Mouse (Mus musculus): ENCODE measurements around the gene Cdk11b. TPM values are rescaled to one million over a fixed set of nuclear protein-coding genes. Genes with fewer than 3 reads are reported as not detected.

Gene Cdk11b
- polyA plus RNA-seq, 1 experiment: 47.7 TPM

DNA sequence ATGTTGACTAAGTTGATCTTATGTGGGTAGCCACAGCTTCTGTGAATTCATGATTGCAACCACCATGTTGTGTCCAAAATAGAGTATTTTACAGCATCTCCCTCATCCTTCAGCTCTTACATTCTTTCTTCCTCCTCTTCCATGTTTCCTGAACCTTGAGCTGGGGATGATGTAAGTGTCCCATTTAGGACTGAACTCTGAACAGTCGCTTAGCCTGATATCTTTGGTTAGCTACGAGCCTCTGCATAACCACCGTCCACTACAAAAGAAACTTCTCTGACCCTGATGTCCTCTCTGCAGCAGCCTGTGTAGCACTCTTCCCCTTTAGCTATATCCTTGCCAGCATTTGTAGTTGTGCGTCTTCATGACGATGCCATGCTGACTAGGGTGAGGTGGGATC lies 21.1 kb downstream of the Cdk11b start:
- Histone ChIP-seq H3K4me3 (no peak overlapping the region), H3K36me3 (ENCODE audit: control insufficient read depth, insufficient read depth) (peaks cover 46% of the 10 kb centered on the region), H3K79me2 (ENCODE audit: control insufficient read depth, insufficient read depth) (no peaks in the 10 kb centered on the region), H3K4me2 (ENCODE audit: low read depth) (no peak overlapping the region), H3ac (ENCODE audit: control insufficient read depth, insufficient read length) (no peak overlapping the region), H3K27me3 (ENCODE audit: control insufficient read depth, insufficient read depth, insufficient read length) (no peaks in the 10 kb centered on the region)
- TF ChIP-seq REST (IDR thresholded peaks at IDR 0.05; ENCODE audit: insufficient read depth, insufficient read length): no peak
- no peak for TF ChIP-seq SRF (IDR thresholded peaks at IDR 0.05; ENCODE audit: control insufficient read depth, insufficient read length, low read depth)
- TF ChIP-seq TCF3 (IDR thresholded peaks at IDR 0.05; ENCODE audit: insufficient read length, low read depth): no peak
- no peak for TF ChIP-seq CEBPB (IDR thresholded peaks at IDR 0.05; ENCODE audit: insufficient read depth, poor library complexity, severe bottlenecking)
- no peak for TF ChIP-seq MAX (IDR thresholded peaks at IDR 0.05; ENCODE audit: low read depth)
- no peak for TF ChIP-seq MYOG (IDR thresholded peaks at IDR 0.05; ENCODE audit: control insufficient read depth in 1 of 3, insufficient read depth in 1 of 3, insufficient read length in 2 of 3, low read depth in 2 of 3)
- TF ChIP-seq E2F4 (IDR thresholded peaks at IDR 0.05; ENCODE audit: insufficient read depth): no peak
- TF ChIP-seq MYOD1 (IDR thresholded peaks at IDR 0.05; ENCODE audit: control insufficient read depth in 1 of 3, insufficient read length in 2 of 3, low read depth in 2 of 3): no peak
- no peak for TF ChIP-seq POLR2A (IDR thresholded peaks at IDR 0.05; ENCODE audit: insufficient read length, low read depth)
- TF ChIP-seq POLR2AphosphoS2 (IDR thresholded peaks at IDR 0.05; ENCODE audit: insufficient read length, low read depth): no peak
- TF ChIP-seq USF1 (IDR thresholded peaks at IDR 0.05; ENCODE audit: low read depth): no peak
- no peak for TF ChIP-seq TCF12 (IDR thresholded peaks at IDR 0.05; ENCODE audit: insufficient read depth, poor library complexity, severe bottlenecking)

DNA sequence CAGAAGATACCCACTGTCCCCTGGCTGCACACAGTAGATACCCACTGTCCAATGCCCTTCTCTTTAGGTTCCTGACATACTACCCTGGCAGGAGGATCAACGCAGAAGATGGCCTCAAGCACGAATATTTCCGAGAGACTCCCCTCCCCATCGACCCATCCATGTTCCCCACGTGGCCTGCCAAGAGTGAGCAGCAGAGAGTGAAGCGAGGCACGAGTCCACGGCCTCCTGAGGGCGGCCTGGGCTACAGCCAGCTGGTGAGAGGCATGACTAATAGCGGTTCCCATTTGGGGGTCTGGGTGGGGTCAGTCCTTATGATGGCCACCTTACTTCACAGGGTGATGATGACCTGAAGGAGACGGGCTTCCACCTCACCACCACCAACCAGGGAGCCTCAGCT lies 24.7 kb downstream of the Cdk11b start:
- Histone ChIP-seq H3K4me3 (no peak overlapping the region), H3K27me3 (ENCODE audit: control insufficient read depth, insufficient read depth, insufficient read length) (no peaks in the 10 kb centered on the region), H3K36me3 (ENCODE audit: control insufficient read depth, insufficient read depth) (peaks cover 25% of the 10 kb centered on the region), H3K79me2 (ENCODE audit: control insufficient read depth, insufficient read depth) (no peaks in the 10 kb centered on the region), H3K4me2 (ENCODE audit: low read depth) (no peak overlapping the region), H3ac (ENCODE audit: control insufficient read depth, insufficient read length) (no peak overlapping the region)
- TF ChIP-seq MAX (IDR thresholded peaks at IDR 0.05; ENCODE audit: low read depth) (no peak), TCF12 (IDR thresholded peaks at IDR 0.05; ENCODE audit: insufficient read depth, poor library complexity, severe bottlenecking) (no peak), SRF (IDR thresholded peaks at IDR 0.05; ENCODE audit: control insufficient read depth, insufficient read length, low read depth) (no peak), USF1 (IDR thresholded peaks at IDR 0.05; ENCODE audit: low read depth) (no peak), E2F4 (IDR thresholded peaks at IDR 0.05; ENCODE audit: insufficient read depth) (no peak), TCF3 (IDR thresholded peaks at IDR 0.05; ENCODE audit: insufficient read length, low read depth) (no peak), POLR2A (IDR thresholded peaks at IDR 0.05; ENCODE audit: insufficient read length, low read depth) (no peak), POLR2AphosphoS2 (IDR thresholded peaks at IDR 0.05; ENCODE audit: insufficient read length, low read depth) (no peak), MYOG (IDR thresholded peaks at IDR 0.05; ENCODE audit: control insufficient read depth in 1 of 3, insufficient read depth in 1 of 3, insufficient read length in 2 of 3, low read depth in 2 of 3) (no peak)

DNA sequence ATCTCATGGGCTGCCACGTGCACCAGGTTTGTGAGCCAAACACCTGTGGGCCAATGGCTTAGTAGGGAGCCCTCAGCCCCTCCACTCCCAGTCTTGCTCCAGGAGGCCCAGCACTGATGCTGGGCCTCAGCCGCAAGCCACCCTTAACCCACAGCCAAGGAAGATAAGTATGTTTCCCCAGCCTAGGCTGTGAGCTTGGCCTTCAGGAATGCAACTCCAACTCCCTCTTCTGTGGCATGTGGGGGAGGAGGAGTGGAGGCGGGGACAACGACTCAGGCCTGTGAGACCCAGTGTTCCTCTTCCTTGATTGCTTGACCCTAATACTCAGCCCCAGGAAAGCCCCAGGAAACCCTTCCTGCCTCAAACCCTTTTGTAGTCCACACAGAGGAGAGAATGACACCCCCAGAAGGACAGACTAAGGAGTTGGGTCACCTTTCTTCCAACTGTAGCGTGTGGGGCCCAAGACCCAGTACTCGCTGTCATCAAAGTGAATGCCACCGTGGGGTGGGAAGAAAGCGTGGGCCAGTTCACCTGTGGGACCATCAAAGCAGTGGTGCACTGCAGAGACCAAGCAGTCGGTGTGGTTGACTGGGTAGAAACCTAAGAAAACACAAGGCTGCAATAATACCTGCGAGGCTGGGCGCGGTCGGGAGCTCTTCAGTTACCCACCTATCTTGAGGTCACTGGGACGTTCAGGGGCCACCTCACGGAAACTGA lies 27.1 kb downstream of the Cdk11b start:
- Histone ChIP-seq H3K79me2 (ENCODE audit: control insufficient read depth, insufficient read depth) (no peaks in the 10 kb centered on the region), H3K4me2 (ENCODE audit: low read depth) (no peak overlapping the region), H3K27me3 (ENCODE audit: control insufficient read depth, insufficient read depth, insufficient read length) (no peaks in the 10 kb centered on the region), H3K36me3 (ENCODE audit: control insufficient read depth, insufficient read depth) (peaks cover 21% of the 10 kb centered on the region), H3ac (ENCODE audit: control insufficient read depth, insufficient read length) (no peak overlapping the region), H3K4me3 (no peak overlapping the region)
- no peak for TF ChIP-seq MAX (IDR thresholded peaks at IDR 0.05; ENCODE audit: low read depth)
- TF ChIP-seq E2F4 (IDR thresholded peaks at IDR 0.05; ENCODE audit: insufficient read depth): no peak
- no peak for TF ChIP-seq TCF12 (IDR thresholded peaks at IDR 0.05; ENCODE audit: insufficient read depth, poor library complexity, severe bottlenecking)
- no peak for TF ChIP-seq CEBPB (IDR thresholded peaks at IDR 0.05; ENCODE audit: insufficient read depth, poor library complexity, severe bottlenecking)
- TF ChIP-seq POLR2AphosphoS2 (IDR thresholded peaks at IDR 0.05; ENCODE audit: insufficient read length, low read depth): no peak
- no peak for TF ChIP-seq MYOD1 (IDR thresholded peaks at IDR 0.05; ENCODE audit: control insufficient read depth in 1 of 3, insufficient read length in 2 of 3, low read depth in 2 of 3)
- TF ChIP-seq SRF (IDR thresholded peaks at IDR 0.05; ENCODE audit: control insufficient read depth, insufficient read length, low read depth): no peak
- TF ChIP-seq REST (IDR thresholded peaks at IDR 0.05; ENCODE audit: insufficient read depth, insufficient read length): no peak
- no peak for TF ChIP-seq POLR2A (IDR thresholded peaks at IDR 0.05; ENCODE audit: insufficient read length, low read depth)
- TF ChIP-seq USF1 (IDR thresholded peaks at IDR 0.05; ENCODE audit: low read depth): no peak
- TF ChIP-seq MYOG (IDR thresholded peaks at IDR 0.05; ENCODE audit: control insufficient read depth in 1 of 3, insufficient read depth in 1 of 3, insufficient read length in 2 of 3, low read depth in 2 of 3): no peak
- no peak for TF ChIP-seq TCF3 (IDR thresholded peaks at IDR 0.05; ENCODE audit: insufficient read length, low read depth)

DNA sequence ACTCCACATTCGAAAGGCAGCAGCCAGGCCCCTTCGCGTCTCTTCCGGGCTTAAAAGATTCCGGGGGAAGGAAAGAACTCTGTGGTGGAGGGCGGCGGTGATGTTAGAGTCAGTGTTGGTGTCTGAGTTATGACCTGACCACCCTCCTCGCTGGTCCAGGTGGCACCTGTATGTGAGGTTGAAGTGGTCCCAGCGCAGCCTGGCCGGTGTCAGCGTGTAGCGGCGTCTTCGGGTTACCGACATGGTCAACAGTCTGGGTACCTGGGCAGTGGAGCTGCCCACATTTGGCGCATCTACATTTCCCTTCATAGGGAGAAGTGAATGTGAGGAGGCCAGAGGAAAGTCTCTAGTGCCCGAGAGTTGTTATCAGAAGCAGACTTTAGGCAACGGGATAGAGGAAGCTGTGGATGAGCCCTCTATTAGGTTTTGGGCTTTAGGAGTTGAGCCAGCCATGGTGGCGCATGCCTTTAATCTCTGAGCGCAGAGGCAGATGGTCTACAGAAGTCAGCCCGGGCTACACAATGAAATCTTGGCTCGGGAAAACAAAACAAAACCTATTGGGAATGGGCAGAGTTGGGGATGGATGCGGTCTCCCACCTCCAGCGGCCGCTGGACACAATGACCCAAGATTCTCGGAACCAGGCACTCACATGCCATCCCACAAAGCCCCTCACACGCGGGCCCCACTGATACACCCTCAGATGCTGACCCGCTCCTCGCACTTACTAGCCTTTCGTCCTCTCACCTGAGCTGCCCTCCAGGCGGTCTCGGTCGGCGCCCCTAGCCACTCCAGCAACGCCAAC lies 27.8 kb downstream of the Cdk11b start:
- Histone ChIP-seq H3K36me3 (ENCODE audit: control insufficient read depth, insufficient read depth) (peaks cover 16% of the 10 kb centered on the region), H3K4me2 (ENCODE audit: low read depth) (no peak overlapping the region), H3K4me3 (no peak overlapping the region), H3K27me3 (ENCODE audit: control insufficient read depth, insufficient read depth, insufficient read length) (no peaks in the 10 kb centered on the region), H3K79me2 (ENCODE audit: control insufficient read depth, insufficient read depth) (no peaks in the 10 kb centered on the region), H3ac (ENCODE audit: control insufficient read depth, insufficient read length) (no peak overlapping the region)
- TF ChIP-seq CEBPB (IDR thresholded peaks at IDR 0.05; ENCODE audit: insufficient read depth, poor library complexity, severe bottlenecking) (no peak), TCF3 (IDR thresholded peaks at IDR 0.05; ENCODE audit: insufficient read length, low read depth) (no peak), MYOG (IDR thresholded peaks at IDR 0.05; ENCODE audit: control insufficient read depth in 1 of 3, insufficient read depth in 1 of 3, insufficient read length in 2 of 3, low read depth in 2 of 3) (no peak), POLR2A (IDR thresholded peaks at IDR 0.05; ENCODE audit: insufficient read length, low read depth) (no peak), SRF (IDR thresholded peaks at IDR 0.05; ENCODE audit: control insufficient read depth, insufficient read length, low read depth) (no peak), USF1 (IDR thresholded peaks at IDR 0.05; ENCODE audit: low read depth) (no peak), MYOD1 (IDR thresholded peaks at IDR 0.05; ENCODE audit: control insufficient read depth in 1 of 3, insufficient read length in 2 of 3, low read depth in 2 of 3) (no peak), REST (IDR thresholded peaks at IDR 0.05; ENCODE audit: insufficient read depth, insufficient read length) (no peak), MAX (IDR thresholded peaks at IDR 0.05; ENCODE audit: low read depth) (no peak), TCF12 (IDR thresholded peaks at IDR 0.05; ENCODE audit: insufficient read depth, poor library complexity, severe bottlenecking) (no peak), POLR2AphosphoS2 (IDR thresholded peaks at IDR 0.05; ENCODE audit: insufficient read length, low read depth) (no peak)

All from myocyte (in vitro differentiated cells).